Mouse (Mus musculus) megakaryocyte, embryonic 14.5 days (primary cell): ENCODE data around the gene Fry.

Experiments used
- FLI1 ChIP-seq: IDR thresholded peaks from 2 replicates; pipeline ENCODE4 v1.6.1; 2012; ENCODE audit warnings: low read length, inconsistent platforms, mixed read lengths
- GATA1 ChIP-seq: IDR thresholded peaks from 3 replicates; pipeline ENCODE4 v1.6.1; 2012; ENCODE audit warnings: mixed read lengths, low read length, inconsistent platforms, borderline replicate concordance

- TF ChIP-seq GATA1, result no peak
- TF ChIP-seq FLI1, result no peak
These were observed 333.7 kb downstream of the Fry start for GRCm38 (mm10) chr5:150452004-150452626.
